Mouse (Mus musculus) embryo, embryonic 10 days (tissue): Measurements from ENCODE around the gene Galntl6.

Experiments used
- DNase-seq: peaks from one replicate; pipeline ENCODE4 v3.0.0-alpha.2; 2015; ENCODE audit warnings: low spot score

Galntl6 gene

DNA sequence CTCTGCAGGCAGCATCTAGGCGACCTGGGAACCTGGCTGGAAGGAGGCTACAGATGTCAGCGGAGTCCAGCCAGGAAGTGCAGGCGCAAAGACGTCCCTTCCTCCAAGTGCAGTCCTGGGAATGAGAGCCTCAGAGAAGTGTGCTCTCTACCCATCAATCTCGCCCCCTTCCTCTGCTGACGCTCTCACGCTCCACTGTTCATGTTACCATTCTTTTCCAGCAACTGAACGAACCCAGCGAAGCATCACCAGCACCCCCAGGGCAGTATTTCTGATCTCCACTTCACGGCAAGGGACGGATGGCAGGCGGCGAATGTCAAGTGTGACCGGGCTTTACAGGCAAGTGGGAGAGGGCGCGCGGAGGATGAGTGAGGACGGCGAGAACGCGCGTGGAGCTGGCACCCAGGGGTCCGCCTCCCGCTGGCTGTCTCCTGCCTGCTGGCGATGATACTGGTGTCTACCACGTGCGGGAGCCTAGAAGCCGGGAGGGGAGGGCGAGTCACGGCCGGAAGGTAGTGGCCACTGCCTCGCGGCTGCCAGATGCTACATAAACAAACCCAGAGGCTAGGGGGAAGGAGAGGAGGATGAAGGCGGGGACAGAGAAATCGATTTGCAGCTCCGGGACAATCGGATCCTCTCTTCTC is at the start of gene Galntl6:
TSS of gene Galntl6 (minus strand) at position 445 of the 644 bp plus-strand sequence.
- DNase-seq: peak; percentile 52

DNA sequence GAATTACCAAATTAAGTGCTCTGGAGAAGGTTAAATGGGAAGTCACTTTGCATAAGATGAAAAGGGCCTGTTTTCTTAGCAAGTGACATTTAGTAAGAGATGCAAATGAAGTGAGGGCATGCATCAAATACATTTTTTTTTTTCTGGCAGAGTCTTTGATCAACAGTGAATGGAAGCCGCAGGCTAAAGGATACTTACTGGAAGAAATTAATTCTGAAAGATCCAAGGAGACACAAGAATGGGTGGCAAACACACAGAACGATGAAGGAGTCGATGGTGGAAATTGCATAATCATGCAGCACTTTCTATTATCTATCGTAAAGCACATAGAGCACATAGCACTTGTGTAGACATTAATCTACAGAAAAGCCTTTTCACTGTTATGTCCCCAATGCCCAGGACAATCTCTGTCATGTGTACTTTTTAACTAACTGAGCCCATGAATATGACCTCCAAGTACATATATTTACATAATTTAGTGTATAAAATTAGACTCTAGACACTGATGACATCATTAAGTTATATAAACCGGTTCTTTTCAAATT is 44.8 kb upstream of the Galntl6 start:
- DNase-seq: no peak

DNA sequence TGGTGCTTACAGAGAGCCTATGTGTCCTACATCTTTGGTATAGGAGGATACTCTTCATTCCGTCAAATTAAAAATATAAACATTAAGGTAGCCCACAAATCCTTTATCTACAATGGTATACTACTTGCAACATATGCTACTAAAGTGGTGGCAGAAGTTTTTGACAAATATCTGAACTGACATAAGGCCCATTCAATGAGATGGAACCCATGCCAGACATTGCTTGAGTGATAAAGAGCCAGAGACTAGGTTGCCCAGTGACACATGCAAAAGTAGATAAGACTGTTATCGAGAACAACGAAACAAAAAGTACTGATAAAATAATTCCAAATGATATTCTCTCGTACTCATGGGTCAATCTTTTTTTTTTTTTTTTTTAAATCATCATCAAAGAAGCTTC is 31.3 kb upstream of the Galntl6 start:
- no peak for DNase-seq

DNA sequence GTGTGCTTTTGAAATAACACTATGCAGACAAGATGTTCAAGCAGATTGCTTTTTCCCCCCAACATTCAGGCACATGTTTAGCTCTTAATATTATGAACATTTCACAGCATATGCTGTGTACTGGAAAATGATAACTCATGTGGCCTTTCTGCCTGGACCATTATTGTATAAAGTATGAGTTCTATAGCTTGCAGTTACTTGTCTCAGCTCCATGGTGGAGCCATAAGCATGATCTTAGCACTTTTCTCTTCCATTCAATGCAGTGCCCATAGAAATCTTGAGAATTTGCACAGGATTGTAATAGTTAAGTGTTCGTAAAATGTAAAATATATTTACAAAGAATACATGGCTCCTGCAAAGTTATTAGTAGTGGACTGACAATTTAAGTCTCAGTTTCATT is 18.6 kb upstream of the Galntl6 start:
- no peak for DNase-seq

DNA sequence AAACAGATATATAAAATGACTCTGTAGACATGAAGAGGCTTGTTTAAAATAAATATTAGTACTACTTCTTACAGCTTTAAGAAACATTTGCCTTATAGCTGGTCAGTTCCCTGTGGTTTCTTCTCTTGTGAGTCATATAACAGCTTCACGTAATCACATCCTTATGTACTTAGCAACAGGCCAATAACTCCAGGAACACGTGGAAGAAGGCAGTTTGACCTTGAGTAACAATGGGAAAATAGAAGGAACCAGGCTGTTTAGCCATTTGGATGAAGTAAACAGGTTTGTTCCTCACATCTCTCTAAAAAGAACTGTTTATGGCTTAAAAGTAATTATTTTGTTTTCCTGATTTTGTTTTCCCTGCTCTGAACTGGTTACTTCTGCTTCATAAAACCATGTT is 2.7 kb upstream of the Galntl6 start:
- DNase-seq: no peak

DNA sequence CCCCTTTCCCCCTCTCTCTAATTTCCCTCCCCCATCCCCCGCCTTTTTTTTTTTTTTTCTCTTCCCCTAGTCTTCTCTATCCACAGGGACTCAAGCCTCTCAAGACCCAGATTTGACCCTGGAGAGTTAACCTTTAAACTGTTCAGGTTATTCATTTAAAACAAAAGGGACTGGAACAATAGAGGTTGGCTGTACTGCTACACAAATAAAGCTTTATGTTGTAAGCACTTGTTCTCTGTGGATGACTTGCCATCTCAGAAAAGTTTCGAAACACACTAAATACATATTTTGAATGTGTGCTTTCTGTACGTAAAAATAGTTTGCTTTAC is 1.2 kb upstream of the Galntl6 start:
- DNase-seq: no peak

DNA sequence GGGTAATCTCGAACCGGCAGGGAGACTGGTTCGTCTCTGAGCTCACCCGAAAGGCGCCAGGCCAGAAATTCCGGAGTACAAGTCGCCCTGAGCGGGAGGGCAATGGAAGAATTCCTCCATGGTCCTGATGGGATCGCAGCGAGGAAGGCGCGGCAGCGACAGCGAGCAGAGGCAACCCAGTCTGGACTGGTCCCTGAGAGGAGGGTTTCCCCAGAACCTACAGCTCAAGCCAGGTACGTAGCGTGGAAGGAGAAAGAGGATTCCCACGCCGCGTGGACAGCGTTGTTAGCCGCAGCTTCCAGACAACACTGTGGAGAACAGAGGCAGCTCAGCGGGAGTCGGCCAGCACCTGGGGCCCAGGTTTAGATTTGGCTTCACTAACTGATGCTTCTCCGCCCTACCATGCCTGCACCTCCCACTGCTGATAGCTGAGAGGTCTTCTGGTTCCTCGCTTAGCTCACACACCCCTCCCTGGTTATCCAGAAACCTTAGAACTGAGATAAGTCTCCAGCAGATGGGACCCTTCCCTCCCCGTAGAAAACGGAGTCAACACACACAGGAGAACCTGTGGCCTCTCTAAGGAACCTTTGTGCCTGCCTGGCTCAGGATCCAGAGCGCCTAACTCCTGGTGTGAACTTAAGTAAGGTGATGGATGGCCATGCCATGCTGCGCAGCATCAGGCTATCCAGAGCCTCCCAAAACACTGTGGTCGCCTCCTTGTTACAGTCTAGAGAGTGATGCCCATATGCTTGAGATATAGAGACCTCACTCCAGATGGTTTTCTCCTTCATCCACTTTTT is 600 bp upstream of the Galntl6 start:
- DNase-seq: peak; percentile 64

DNA sequence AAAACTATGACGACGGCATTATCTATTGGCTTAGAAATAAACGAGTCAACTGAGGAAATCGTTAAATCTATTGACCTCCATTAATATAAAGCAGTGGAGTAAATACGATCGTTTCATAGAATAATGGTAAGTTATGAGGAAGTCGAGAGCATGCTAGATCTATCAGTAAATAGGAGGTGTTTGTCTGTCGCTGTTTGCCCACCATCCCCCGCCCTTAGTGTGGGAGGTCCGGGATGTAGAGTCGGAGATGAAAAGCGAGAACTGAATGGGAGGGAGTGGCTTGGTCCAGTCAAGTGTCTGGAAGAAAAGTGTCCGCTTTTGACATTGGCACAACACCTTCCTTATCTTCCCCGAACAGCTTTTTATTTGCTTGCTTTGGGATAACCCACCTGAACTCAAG is 763 bp downstream of the Galntl6 start, which contains the start of gene BC030500:
TSS of gene BC030500 (plus strand) at position 79 of the 400 bp plus-strand sequence.
- peak; percentile 34 for DNase-seq

DNA sequence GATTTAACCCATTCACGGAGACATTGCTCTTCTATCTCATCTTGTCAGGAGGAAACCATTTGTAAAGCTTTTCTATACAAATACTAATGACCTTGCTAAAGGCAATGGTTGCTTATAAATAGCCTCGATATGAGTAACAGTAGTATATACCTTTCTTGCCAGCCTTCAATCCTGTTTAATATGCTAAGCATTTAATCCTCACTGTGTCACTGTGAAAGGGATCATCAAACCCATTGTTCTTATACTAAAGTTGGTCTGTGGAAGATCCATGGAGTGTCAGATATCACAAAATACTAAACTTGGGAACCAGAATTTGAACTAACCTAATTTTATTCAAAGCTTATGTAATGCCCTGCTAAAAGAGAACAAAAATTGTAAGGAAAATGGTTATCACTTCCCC is 8.0 kb downstream of the Galntl6 start:
- DNase-seq: no peak

DNA sequence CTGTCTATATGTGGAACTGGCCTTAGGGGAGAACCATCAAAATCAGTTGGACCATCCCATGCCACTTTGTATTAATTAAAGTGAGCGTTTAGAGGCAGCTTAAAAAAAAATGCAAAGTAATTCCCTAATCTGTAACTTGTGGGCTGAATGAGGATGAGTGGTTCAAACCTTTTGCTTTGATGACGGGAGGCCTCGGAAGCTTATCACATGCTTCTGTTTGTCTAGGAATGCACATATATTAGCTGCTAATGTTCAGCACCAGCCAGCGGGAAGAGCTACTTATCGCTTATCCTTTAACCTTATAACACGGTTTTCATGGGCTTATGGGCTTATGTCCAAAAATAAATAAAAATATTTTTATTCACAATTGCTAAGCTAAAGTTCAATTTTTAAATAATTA is 16.5 kb downstream of the Galntl6 start:
- DNase-seq: no peak

DNA sequence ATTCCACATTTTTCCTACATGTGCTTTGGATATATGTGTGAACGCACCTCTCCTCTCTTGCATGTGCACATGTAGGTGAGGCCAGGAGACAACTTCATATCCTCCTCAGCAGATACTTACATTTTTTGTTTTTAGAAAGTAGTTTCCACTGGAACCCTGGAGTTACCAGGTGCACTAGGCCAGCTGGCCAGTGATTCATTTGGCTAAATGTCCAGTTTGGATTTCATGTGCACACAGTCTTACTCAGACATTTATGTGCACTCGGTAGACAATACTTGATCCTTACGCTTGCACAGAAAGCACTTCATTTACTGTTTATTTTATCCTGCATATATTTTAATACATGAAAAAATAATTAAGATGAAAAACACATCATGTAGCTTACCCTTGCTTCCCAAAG is 21.8 kb downstream of the Galntl6 start:
- no peak for DNase-seq

DNA sequence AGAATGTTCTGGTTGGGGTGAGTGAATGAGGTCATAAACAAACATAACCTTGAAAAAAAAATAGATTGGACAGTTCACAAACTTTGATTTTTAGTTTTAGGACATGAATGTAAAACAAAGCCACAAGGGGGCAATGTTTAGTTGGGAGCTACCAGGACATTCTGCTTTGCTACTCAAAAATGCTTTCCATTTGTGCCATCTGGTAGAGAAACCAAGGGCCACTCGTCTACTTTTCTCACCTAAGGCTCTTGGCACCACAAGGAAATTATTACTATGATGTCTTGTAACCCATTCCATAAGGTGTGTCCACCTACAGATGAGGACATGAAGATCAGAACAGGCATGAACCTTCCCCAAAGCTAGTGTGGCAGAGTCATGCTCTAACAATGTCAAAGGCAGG is 26.0 kb downstream of the Galntl6 start:
- DNase-seq: peak; percentile 62

DNA sequence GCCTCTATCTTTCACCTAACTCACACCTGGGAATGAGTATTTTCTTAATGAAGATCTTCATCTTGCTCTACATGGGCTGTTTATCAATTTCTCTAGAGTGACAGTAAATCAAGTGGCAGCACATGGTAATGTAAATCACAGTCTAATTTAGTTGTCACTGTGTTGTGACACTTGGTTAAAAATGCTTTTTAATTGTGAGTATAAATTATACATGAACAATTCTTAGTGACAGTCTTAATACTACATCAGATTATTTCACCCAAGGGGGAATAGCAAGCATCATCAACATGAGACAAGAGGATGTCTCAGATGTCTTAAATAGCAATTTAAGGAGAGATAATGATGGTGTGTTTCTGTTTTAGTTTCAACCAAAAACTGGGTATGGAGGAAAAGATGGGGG is 88.1 kb downstream of the Galntl6 start:
- DNase-seq: no peak

DNA sequence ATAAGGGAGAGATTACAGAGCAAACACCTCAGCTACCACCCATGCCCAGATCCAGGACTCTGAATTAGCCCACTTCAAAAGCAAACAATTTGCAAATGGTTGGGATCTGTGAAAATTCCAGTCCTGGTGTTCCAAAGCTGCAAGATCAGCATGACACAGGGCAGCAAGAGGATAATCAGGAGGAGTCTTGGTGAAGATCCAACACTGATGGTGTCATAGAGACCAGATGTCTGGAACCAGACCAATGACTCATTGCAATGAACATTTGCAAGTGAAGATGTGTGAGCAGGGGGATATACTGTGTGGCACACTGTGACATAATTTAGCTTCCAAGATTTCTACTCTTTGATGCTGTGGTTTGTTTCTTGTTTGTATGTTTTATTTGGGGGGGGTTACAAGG is 107.2 kb downstream of the Galntl6 start:
- DNase-seq: no peak

DNA sequence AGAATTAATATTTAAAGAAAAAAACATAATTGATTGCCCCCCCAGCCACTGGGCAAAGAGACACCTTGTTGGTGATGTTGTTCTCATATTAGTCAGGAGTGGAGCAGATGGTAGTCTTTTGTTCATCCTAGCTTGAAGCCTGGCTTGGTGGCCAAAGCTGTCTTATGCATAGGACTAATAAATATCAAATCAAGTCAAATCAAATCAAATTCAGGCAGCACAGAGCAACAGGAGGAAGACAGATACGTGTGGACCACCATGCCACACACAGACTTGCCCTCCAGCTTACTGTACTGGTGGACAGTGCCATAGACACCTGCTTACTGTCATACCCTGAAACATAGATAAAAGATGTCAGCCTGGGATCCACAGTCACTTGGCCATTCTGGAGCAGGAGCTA is 110.6 kb downstream of the Galntl6 start:
- DNase-seq: no peak

DNA sequence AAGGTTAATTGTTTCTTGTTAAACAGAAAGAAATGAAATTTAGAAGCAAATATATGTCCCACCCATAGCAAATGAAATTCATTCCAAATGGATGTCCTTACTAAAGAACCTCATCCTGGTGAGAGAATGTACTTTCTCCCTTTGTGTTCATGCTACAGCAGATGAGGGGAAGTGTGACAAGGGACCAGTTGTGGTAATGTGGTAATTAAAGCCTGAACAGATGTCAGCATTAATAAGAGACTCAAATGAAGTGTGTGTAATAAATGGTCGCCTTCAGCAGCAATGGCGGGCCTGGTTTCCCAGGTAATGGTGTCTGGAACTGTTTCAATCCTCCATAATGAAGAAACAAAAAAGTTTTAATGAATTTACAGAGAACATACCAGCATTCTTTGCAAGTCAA is 158.7 kb downstream of the Galntl6 start:
- DNase-seq: no peak

DNA sequence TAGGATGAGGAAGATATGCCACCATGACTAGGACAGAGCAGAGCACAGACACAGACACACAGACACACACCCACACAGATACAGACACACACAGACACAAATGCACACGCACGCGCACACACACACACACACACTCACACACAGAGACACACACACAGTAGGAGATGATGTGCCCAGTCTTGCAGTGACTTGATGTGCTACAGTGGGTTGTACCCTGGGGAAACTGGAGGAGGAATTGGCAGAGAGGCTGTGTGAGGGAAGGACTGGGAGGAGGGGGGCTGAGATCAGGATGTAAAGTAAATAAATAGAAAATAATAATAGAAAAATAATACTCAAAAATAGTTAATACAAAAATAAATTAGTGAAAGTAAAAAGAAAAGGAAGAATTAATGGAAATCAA is 174.5 kb downstream of the Galntl6 start:
- no peak for DNase-seq

DNA sequence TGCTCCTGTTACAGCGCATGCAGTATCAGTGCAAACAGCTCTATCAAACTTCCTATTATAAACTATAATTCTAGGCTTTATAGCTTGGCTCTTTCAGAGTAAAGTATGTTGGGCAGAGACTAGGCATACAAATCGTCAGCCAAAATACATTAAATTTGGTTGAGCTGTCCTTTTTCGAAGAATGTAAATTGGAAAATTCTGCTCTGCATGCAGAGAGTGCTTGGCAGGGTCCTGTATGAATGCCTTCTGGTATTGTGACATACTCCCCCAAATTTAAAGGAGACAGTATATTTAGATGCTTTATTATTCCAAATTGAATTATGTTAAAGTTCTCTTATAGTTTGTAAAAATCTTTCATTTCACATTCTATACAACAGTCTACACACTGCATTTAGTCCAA is 220.7 kb downstream of the Galntl6 start:
- no peak for DNase-seq

DNA sequence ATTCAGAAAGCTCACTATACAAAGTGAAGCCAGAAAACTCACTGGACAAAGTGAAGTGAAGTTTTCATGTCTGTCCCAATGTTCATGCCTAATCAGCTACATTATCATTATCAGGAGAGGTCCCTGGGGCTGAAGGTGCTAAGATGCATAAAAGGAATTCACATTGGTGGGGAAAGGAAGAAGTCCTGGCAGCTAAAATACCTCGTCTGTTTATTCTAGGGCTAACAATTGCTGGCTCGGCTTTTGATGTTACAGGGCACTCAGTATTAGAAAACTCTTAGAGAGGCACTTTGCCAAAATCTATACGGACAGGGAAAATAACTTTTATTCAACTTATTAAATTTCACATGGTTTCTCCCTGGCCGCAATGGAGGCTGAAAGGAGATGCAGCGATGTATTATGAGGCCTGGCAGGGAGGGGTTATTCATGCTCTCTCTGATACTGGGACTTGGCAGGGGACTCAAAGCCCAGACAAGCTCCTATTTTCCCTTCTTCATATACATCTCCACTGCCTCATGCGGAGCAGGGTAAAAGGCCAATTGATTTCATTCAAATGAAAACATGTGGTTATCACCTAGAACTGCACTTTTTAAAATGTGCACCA is 234.5 kb downstream of the Galntl6 start:
- no peak for DNase-seq

DNA sequence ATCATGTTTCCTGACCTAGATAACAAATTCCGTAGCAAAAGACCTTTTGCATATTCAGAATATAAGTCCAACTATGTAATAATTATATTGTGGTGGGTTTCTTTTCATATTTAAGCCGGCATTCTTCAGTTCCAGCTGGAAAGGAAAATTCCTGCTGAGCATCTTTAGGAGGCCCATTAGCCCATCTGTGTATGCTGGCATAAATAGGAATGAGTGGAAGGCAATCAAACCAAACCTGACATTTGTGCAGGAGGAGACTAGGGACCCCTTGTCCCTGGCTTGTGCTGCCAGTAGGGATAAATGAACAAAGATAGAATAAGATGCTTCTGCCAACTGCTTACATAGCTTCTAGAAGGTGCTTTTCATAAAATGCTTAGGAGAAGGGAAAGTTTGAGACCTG is 243.4 kb downstream of the Galntl6 start:
- no peak for DNase-seq

DNA sequence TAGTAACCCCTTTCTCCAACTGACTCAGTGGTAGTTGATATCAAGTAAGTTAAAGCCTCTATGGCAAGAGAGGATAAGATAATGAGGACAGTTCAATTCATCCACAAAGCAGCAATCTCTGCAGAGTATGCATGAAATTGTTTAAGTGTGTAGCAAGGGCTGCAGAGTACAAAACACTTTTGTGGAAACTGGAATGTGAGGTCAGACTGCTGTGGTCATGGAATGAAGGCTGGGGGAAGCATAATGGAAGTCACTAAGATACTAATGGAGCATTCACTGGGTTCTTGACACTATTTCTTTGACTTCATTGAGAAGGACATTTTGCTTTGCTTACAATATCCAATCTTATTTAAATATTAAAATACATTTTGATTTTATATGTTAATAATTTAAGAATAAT is 252.4 kb downstream of the Galntl6 start:
- peak; percentile 31 for DNase-seq

DNA sequence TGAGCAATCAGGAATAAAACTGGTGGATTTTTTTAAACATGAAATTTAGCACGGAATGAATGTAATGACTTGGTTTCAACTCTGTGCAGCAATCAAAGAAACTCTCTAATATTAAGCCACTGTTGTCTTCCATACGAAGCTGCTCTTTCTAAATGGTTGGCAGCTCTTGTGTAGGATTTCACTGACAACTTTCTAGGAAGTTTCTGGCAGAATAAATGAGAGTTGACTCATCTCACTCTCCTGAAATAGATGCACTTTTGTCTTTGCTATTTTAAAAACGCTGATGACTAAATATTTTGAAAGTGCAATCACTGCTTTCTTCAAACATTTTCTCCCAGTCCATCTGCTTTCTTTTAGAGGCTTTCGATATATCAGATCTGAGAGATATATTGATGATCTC is 256.8 kb downstream of the Galntl6 start:
- DNase-seq: no peak

DNA sequence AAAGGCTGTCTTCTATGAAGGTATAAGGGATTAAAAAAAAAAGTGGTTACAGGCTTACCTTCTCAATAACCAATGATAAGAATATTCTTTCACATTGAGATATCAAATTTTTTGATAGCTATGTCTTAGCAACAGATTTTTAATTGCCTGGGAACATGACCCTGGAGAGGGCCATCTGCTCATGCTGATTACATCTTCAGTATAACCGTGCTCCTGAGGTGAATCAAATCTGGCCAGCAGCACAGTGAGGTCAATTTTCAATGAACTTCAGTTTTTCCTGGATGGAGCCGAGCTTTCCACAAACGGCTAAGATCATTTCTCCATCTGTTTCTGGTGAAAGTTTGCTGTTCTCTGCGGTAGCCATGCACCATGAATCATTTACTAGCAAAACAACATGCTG is 306.0 kb downstream of the Galntl6 start:
- no peak for DNase-seq
